Mouse (Mus musculus) kidney, embryonic 15.5 days (tissue): ENCODE results near the gene Ccdc9. TPM values are rescaled to one million over a fixed set of nuclear protein-coding genes. Genes with fewer than 3 reads are reported as not detected.
"Not testable (repeated sequence)": the region's sequence is repeated elsewhere in the genome, so short reads cannot be mapped to it uniquely, and the experiment has no call there.

Experiments used
- ATAC-seq: fragments of 200-750 bp; cut with Nextera tagmentation; replicated peaks from 2 replicates; pipeline ENCODE4 v1.8.0; 2017; ENCODE audit warnings: moderate TSS enrichment; ENCODE audit not compliant: low FRiP score
- H3K27ac ChIP-seq: fragments of 300-500 bp; sonication (generic); 2 replicates; pipeline ENCODE4 v1.5.1; 2015; ENCODE audit warnings: mild to moderate bottlenecking, inconsistent platforms
- H3K27me3 ChIP-seq: fragments of 300-500 bp; sonication (generic); 2 replicates; pipeline ENCODE4 v1.6.1; 2015; ENCODE audit warnings: inconsistent platforms
- H3K36me3 ChIP-seq: fragments of 300-500 bp; sonication (generic); 2 replicates; pipeline ENCODE4 v1.6.1; 2015; ENCODE audit warnings: inconsistent platforms
- H3K4me1 ChIP-seq: fragments of 300-500 bp; sonication (generic); 2 replicates; pipeline ENCODE4 v1.6.1; 2015; ENCODE audit warnings: inconsistent platforms
- H3K4me2 ChIP-seq: fragments of 300-500 bp; sonication (generic); 2 replicates; pipeline ENCODE4 v1.6.1; 2015; ENCODE audit warnings: moderate library complexity, mild to moderate bottlenecking, inconsistent platforms
- H3K4me3 ChIP-seq: fragments of 300-500 bp; sonication (generic); replicated peaks from 2 replicates; pipeline ENCODE4 v1.5.1; 2015; ENCODE audit warnings: mild to moderate bottlenecking, inconsistent platforms
- H3K9ac ChIP-seq: fragments of 300-500 bp; sonication (generic); 2 replicates; pipeline ENCODE4 v1.6.1; 2015; ENCODE audit warnings: mild to moderate bottlenecking, inconsistent platforms
- H3K9me3 ChIP-seq: fragments of 300-500 bp; sonication (generic); replicated peaks from 2 replicates; pipeline ENCODE4 v1.6.1; 2016; ENCODE audit warnings: inconsistent platforms
- WGBS: fragments of 180-500 bp; shearing (Covaris S2); methylation state at CpG from one replicate; pipeline ENCODE4 v1.1.7; 2015; ENCODE audit warnings: mixed read lengths; 5-methylcytosine and 5-hydroxymethylcytosine counted together
- polyA plus RNA-seq: library from polyadenylated mRNA; unstranded; fragments of >200 nt; fragmentation: Nextera tagmentation; extraction: Ambion mirVana; gene quantifications from 2 replicates; pipeline ENCODE4 v1.2.1, GENCODE M21; 2015

Gene Ccdc9
- polyA plus RNA-seq, 1 experiment from 2014 or later: 33.0 TPM

DNA sequence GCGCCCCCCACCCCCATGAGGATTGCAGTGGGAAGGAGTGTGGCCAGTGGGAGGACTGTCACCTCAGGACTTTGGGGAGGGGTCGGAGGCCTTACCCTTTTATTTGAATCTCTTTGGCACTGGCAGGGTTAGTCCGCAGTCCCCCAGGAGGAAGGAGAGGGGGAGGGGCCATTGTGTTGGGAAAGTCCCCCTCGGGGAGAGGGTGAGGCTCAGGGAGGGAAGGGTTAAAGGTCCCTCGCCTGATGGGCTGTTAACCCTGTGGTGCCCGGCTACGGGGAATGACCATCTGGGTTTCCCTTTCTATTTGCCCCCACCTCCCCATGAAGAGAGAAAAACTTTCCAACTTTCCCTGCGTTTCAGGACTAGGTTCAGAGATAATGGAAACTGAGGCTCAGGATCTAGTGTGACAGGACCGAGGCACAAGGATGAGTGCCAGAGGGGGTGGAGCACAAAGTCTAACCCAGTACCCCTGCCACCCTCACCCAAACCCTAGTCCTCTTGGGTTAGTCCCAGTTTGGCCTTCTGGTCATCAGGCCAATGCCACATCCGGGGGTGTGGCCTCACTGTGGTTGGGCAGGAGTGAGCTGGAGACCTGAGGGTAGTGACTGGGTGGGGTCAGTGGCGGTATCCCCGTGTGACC is 26.2 kb upstream of the Ccdc9 start:
- Histone ChIP-seq H3K27me3 (no peaks in the 10 kb centered on the region), H3K27ac (peak overlapping the region; percentile 99), H3K4me2 (peak overlapping the region; percentile 100), H3K9ac (peak overlapping the region; percentile 94), H3K36me3 (peaks cover 11% of the 10 kb centered on the region), H3K9me3 (no peaks in the 10 kb centered on the region), H3K4me3 (peak overlapping the region; percentile 85), H3K4me1 (peaks cover 68% of the 10 kb centered on the region)
- peak; percentile 29 for ATAC-seq
- WGBS: under 1% methylated on average over 12 of the region's 12 CpGs

- ATAC-seq: peak; percentile 3; the same call in 1 of the 2 replicates
- Histone ChIP-seq H3K36me3 (peaks cover 5% of the 10 kb centered on the region; the same call in 1 of the 2 replicates), H3K4me3 (peak overlapping the region; percentile 85), H3K4me2 (peak overlapping the region; percentile 100), H3K9me3 (no peaks in the 10 kb centered on the region), H3K27me3 (no peaks in the 10 kb centered on the region), H3K27ac (peak overlapping the region; percentile 99), H3K9ac (peak overlapping the region; percentile 93), H3K4me1 (peaks cover 68% of the 10 kb centered on the region)
- WGBS: under 1% methylated on average over 49 of the region's 49 CpGs
Observed at GRCm38 (mm10) chr7:16312011-16312671, 25.5 kb upstream of the Ccdc9 start.

DNA sequence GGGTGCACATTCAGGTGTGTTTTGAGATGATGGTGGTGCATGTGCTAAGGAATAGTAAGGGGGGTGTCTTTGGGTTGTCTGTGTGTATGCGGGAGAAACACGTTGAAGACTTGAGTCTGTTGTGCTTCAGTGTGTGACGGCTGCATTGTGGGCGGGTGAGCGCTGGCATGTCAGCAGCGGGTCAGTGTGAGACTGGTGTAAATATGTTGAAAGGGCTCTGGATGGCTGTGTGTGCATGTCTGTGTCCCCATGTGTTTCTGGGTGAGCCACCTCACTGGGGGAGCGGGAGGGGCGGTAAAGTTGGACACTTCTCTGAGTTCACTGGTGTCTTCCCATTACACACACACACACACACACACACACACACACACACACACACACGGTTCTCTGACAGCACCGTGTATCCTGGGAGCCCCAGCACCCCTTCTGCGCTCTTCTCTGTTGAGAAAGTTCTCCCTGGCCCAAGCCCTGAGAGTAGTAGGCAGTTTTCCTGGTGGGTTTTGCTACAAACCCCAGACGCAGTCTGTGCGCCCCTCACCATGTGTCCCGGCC is 24.9 kb upstream of the Ccdc9 start:
- peak overlapping the region; percentile 85 for H3K4me3 ChIP-seq
- peak overlapping the region; percentile 93 for H3K9ac ChIP-seq
- no peaks in the 10 kb centered on the region for H3K27me3 ChIP-seq
- H3K4me1 ChIP-seq: peaks cover 68% of the 10 kb centered on the region
- H3K9me3 ChIP-seq: no peaks in the 10 kb centered on the region
- no peak for ATAC-seq
- WGBS: 2% methylated on average over 14 of the region's 14 CpGs
- peak overlapping the region; percentile 100 for H3K4me2 ChIP-seq
- H3K36me3 ChIP-seq: no peaks in the 10 kb centered on the region
- H3K27ac ChIP-seq: peak overlapping the region; percentile 99

DNA sequence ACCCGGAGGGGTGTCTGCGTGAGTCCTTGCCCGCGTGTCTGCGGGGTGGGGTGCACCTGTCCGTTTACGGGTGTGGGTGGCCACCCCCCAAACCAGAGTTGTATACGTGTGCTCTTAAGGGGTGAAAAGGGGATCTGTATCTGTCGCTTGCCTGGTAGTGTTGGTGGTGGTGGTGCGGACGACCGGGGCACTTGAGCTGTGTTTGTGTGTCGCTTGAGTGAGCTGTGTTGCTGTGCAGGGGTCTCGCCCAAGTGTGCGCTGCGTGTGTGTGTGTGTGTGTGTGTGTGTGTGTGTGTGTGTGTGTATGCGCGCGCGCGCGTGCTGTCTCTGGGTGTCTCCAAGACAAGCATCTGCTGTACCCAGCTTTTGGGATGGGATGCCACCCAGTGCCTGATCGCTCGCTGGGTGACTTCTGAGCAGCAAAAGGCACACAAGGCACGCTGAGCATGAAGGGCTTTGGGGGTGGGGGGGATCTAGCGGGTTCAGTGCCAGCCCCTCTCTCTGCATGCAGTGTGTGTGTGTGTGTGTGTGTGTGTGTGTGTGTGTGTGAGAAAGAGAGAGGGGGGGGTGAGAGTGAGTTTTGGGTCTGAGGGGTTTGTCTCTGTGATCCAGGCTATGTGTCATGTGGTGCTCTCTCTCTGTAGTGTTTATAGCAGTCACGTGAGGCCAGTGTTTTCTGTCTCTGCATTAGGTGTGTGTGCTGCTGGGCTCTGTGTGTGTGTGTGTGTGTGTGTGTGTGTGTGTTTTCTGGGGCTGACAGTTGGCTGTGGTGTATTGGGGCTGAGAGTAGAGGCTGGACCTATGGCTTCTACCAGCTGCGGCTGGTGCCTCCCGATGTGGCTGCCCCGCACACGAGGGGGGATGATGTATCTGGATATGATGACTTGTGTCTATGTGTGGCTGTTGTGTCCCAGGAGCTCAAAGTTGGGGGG is 24.2 kb upstream of the Ccdc9 start:
- no peaks in the 10 kb centered on the region for H3K36me3 ChIP-seq
- no peaks in the 10 kb centered on the region for H3K9me3 ChIP-seq
- peak overlapping the region; percentile 100 for H3K4me2 ChIP-seq
- H3K4me3 ChIP-seq: peak overlapping the region; percentile 85
- H3K27ac ChIP-seq: peak overlapping the region; percentile 99
- no peak for ATAC-seq
- WGBS: under 1% methylated on average over 31 of the region's 31 CpGs
- H3K27me3 ChIP-seq: no peaks in the 10 kb centered on the region
- peaks cover 68% of the 10 kb centered on the region for H3K4me1 ChIP-seq
- peak overlapping the region; percentile 93 for H3K9ac ChIP-seq

DNA sequence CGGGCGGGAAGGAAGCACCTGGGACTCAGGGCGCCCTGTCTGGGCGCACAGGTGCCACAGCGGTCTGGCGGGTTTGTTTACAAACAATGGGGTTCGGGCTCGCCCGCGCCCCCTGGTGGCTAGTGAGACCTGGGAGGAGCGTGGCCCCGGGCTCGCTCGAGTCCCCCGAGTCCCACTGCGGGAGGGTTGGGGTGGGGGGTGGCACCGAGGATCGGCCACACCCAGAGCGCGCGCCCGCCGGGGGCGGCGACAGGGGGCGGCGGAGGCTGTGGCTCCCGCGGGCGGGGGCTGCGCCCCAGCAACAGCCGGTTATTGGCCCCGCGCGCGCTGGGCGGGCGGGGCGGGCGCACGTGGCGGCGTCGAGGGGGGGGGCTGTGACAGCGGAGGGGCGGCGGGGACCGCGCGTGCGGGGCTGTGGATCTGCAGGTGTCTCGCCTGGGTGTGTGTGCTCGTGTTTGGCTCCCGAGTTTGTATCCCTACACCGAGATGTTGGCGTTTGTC is 23.5 kb upstream of the Ccdc9 start:
- H3K4me3 ChIP-seq: peak overlapping the region; percentile 85
- H3K9me3 ChIP-seq: no peaks in the 10 kb centered on the region
- H3K27me3 ChIP-seq: no peaks in the 10 kb centered on the region
- ATAC-seq: no peak; the same call in 1 of the 2 replicates
- peak overlapping the region; percentile 55 for H3K9ac ChIP-seq
- peak overlapping the region; percentile 100 for H3K4me2 ChIP-seq
- peak overlapping the region; percentile 99 for H3K27ac ChIP-seq
- 0% methylated on average over 29 of the region's 56 CpGs for WGBS
- peaks cover 61% of the 10 kb centered on the region for H3K4me1 ChIP-seq
- no peaks in the 10 kb centered on the region for H3K36me3 ChIP-seq

DNA sequence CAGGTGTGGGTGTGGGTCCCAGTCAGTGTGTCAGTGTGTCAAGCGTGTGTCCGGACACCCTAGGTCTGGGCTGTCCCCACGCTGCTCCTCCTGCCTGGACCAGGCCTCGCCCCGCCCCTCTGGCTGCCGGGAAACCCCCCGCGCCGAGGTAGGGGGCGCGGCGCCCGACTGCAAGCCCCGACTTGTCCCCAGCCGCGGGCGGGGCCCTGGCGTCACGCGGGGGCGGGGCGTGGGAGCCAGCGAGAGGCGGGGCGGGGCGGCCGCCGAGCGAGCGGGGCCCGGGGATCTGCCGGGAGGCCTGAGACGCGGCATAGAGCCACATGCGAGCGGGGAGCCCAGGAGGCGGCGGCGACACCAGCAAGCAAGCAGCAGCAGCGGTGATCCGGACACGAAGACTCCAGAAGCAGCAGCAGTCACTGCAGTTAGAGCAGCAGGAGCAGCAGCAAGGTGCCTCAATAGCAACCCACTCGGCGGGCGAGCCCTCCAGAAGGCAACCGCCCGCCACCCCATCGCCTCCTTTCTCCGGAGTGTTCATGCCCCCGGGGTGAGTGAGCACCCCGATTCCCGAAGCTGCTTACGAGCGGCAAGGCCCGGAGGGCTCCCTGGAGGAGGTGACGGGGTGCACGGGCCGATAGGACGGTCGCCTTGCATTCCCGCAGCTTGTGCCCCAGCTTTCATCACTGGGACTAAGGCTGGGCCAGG is 22.9 kb upstream of the Ccdc9 start:
- Histone ChIP-seq H3K4me2 (peak overlapping the region; percentile 100), H3K9ac (peak overlapping the region; percentile 55), H3K4me1 (peaks cover 55% of the 10 kb centered on the region), H3K9me3 (no peaks in the 10 kb centered on the region), H3K27me3 (no peaks in the 10 kb centered on the region), H3K36me3 (no peaks in the 10 kb centered on the region), H3K4me3 (peak overlapping the region; percentile 85), H3K27ac (peak overlapping the region; percentile 99)
- ATAC-seq: peak; percentile 40
- WGBS: under 1% methylated on average over 59 of the region's 61 CpGs

DNA sequence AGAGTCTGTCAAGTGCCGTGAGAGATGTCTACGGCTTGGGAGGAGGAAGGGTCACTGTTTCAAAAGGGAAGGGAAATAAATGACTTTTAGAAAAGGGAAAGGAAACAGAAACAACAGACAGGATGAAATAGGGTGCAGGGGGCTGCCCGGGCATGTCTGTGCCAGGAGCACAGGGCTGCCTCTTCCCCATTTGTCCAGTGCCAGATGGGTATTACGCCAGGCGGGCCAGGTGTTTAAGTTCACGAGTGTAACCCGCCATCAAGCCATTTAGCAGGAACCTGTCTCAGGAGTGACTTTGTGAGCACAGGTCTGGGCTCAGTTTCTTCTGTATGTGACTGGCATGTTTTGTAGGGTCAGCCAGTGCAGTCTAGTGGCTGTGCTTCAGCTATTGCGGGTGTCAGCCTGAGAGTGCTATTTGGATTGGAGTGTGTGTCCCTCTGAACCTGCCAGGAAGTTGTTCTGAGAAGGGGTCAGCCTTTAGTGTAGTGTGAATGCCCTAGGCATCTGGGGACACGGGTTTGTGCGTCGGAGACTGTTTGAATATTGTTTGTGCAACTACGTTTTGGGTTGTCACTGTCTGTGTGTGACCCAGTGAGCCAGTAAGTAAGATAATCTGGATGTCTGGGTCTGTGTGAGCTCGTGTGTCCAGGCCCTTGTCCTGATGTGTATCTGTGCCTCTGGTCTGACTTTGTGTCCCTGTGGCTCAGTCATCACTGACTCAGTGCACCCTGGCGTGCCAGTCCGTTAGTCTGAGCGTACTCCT is 22.1 kb upstream of the Ccdc9 start:
- peaks cover 50% of the 10 kb centered on the region for H3K4me1 ChIP-seq
- H3K4me3 ChIP-seq: peak overlapping the region; percentile 85
- no peaks in the 10 kb centered on the region for H3K27me3 ChIP-seq
- WGBS: 30% methylated on average over 16 of the region's 16 CpGs
- no peak; the same call in 1 of the 2 replicates for ATAC-seq
- peak overlapping the region; percentile 55 for H3K9ac ChIP-seq
- peak overlapping the region; percentile 99 for H3K27ac ChIP-seq
- H3K4me2 ChIP-seq: peak overlapping the region; percentile 100
- H3K36me3 ChIP-seq: no peaks in the 10 kb centered on the region
- H3K9me3 ChIP-seq: no peaks in the 10 kb centered on the region

GRCm38 (mm10) chr7:16308093-16308492 is 21.5 kb upstream of the Ccdc9 start, which contains the start of gene Bbc3:
TSS of gene Bbc3 (plus strand) at chr7:16308393.
- Histone ChIP-seq H3K4me1 (peaks cover 44% of the 10 kb centered on the region), H3K9ac (peak within 1 kb of the TSS; percentile 55), H3K27ac (peak within 1 kb of the TSS; percentile 99), H3K4me2 (peak within 1 kb of the TSS; percentile 100), H3K4me3 (peak within 1 kb of the TSS; percentile 85)
- ATAC-seq, H3K27me3 ChIP-seq, H3K36me3 ChIP-seq, H3K9me3 ChIP-seq: not testable (repeated sequence)
- 44% methylated on average over 1 of the region's 1 CpGs for WGBS

DNA sequence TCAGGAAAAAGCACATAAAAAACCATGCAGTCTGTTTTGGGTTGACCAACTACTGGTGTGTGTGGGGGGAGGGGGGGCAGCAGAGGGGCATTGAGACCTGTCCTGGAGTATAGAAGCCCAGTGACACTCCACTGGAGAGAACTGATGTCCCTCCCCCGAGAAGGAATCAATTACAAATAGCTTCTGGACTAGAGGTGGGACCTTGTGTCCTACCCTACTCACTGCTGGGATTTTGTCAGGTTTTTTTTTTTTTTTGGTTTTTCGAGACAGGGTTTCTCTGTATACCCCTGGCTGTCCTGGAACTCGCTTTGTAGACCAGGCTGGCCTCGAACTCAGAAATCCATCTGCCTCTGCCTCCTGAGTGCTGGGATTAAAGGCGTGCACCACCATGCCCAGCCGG is 20.5 kb upstream of the Ccdc9 start:
- not testable (repeated sequence) for ATAC-seq, H3K36me3 ChIP-seq, H3K4me3 ChIP-seq, H3K27me3 ChIP-seq, H3K4me2 ChIP-seq, H3K9me3 ChIP-seq, H3K9ac ChIP-seq, H3K27ac ChIP-seq
- H3K4me1 ChIP-seq: peaks cover 34% of the 10 kb centered on the region
- 77% methylated on average over 6 of the region's 6 CpGs for WGBS

GRCm38 (mm10) chr7:16299419-16300035 is 12.9 kb upstream of the Ccdc9 start:
- Histone ChIP-seq H3K9ac (peak overlapping the region; percentile 44), H3K27me3 (no peaks in the 10 kb centered on the region), H3K27ac (peak overlapping the region; percentile 68), H3K4me1 (peaks cover 48% of the 10 kb centered on the region), H3K9me3 (no peaks in the 10 kb centered on the region), H3K36me3 (no peaks in the 10 kb centered on the region), H3K4me2 (peak overlapping the region; percentile 81), H3K4me3 (peak overlapping the region; percentile 47)
- ATAC-seq: peak; percentile 84
- WGBS: 1% methylated on average over 52 of the region's 52 CpGs
